8 mouse cellular contexts compared by ENCODE assay signal in the genomic region with DNA sequence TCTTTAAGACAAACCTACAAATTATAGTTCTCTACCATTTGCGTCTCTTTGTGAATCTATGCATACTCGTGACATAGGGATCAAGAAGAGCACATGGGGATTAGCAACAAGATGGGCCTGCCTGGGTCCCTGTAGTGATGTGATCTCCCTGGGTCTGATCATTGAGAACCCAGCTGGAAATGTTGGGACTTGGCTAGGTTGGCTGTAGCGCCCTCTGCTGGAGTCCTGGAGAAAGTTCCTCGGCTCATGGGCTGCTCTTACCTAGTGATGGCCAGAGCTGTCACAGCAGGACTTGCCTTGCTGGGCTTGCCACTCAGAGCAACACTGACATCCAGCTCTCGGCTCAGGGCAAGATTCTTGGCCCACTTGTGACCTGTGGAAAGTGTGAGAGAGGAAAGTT. TPM values are rescaled to one million over a fixed set of nuclear protein-coding genes. Genes with fewer than 3 reads are reported as not detected.
DNase-seq lines count a peak whose midpoint lies in the region; ATAC-seq lines count a peak whose summit lies in the region.

No protein-coding gene starts in this region.

- no peak overlapping the region for H3K4me3 ChIP-seq in embryonic facial prominence, embryonic 10.5 days

- H3K27me3 ChIP-seq in embryonic facial prominence, embryonic 10.5 days (replicated peaks; ENCODE audit: low read depth, poor library complexity, severe bottlenecking) = 0 out of 2 replicates have a peak, but pooled peaks cover 7% of the 10 kb centered on the region
- no peaks in the 10 kb centered on the region for H3K27me3 ChIP-seq in splenic B cell, adult 2 months (ENCODE audit: control insufficient read depth, insufficient read depth, low read length, poor library complexity, severe bottlenecking)

- H3K9me3 ChIP-seq in embryonic facial prominence, embryonic 10.5 days = no peaks in the 10 kb centered on the region

- no peak for ATAC-seq in CD4-positive, CD25-positive, alpha-beta regulatory T cell, adult 4 months

- WGBS in embryonic facial prominence, embryonic 10.5 days = 37% methylated on average over 5 of the region's 5 CpGs

- DNase-seq in CD4-positive, CD25-positive, alpha-beta regulatory T cell, adult 2 months (ENCODE audit: low read depth, low spot score) = peak; percentile 65
- DNase-seq in adrenal gland, postnatal 36 days = peak; percentile 77 to 82
- DNase-seq in embryonic facial prominence, embryonic 10.5 days (ENCODE audit: low spot score) = peak; percentile 78
- peak; percentile 78 to 82 for DNase-seq in heart, postnatal 14 days
- peak; percentile 68 to 80 for DNase-seq in layer of hippocampus, postnatal 25 days (ENCODE audit: extremely low spot score in 1 of 2, low spot score in 1 of 2)
- DNase-seq in mesoderm, embryonic 11.5 days (ENCODE audit: low read depth, low spot score) = peak; percentile 69
- peak; percentile 59 for DNase-seq in splenic B cell, adult 2 months (ENCODE audit: low read depth, low spot score)

- no peaks in the 10 kb centered on the region for H3K36me3 ChIP-seq in embryonic facial prominence, embryonic 10.5 days (replicated peaks)
- peaks cover 19% of the 10 kb centered on the region for H3K36me3 ChIP-seq in splenic B cell, adult 2 months (ENCODE audit: control insufficient read depth, insufficient read depth, low read length, poor library complexity, severe bottlenecking)

- intact Hi-C loops in heart, postnatal 14 days (cut with DNase I) = loop anchor here (1.0 to 5.0 kb wide), 3 partner anchors 72 to 348 kb away; no protein-coding TSS in a partner anchor

- peaks cover 33% of the 10 kb centered on the region for H3K4me1 ChIP-seq in embryonic facial prominence, embryonic 10.5 days

- no peak overlapping the region for H3K27ac ChIP-seq in embryonic facial prominence, embryonic 10.5 days (replicated peaks)

RNA-seq across cellular contexts. Expression of a gene that starts 30.7 kb away (rescaled TPM):
- polyA plus RNA-seq in CD4-positive, CD25-positive, alpha-beta regulatory T cell, adult 4 months (2017; shearing (Covaris generic)) = not detected
- under 1 TPM; 0.50 to 0.79 TPM for total RNA-seq in adrenal gland, postnatal 36 days (2021)
- polyA plus RNA-seq in embryonic facial prominence, embryonic 10.5 days (2016; fragmentation: Nextera tagmentation; extraction: Ambion mirVana) = 0.54 and 0.62 TPM in 2 replicates
- total RNA-seq in heart, postnatal 14 days (2021) = under 1 TPM; 0.17 to 0.60 TPM
- under 1 TPM; 0.23 to 0.59 TPM for total RNA-seq in layer of hippocampus, postnatal 25 days (2021)
